Mouse (Mus musculus) liver, adult 2 months (tissue): ENCODE data around the gene Csmd2. TPM values are rescaled to one million over a fixed set of nuclear protein-coding genes. Genes with fewer than 3 reads are reported as not detected.

ENCODE experiments used
- DNase-seq: peaks from one replicate; pipeline ENCODE4 v3.0.0-alpha.2; 2011; ENCODE audit warnings: low read depth, low spot score; ENCODE audit errors: extremely low read depth
- H3K27ac ChIP-seq: fragments of 200-500 bp; replicated peaks from 2 replicates; pipeline ENCODE4 v1.5.1; 2012; ENCODE audit warnings: low read depth, mild to moderate bottlenecking, control low read depth, inconsistent platforms, low read length; ENCODE audit not compliant: insufficient read depth
- H3K27me3 ChIP-seq: fragments of 200-500 bp; 2 replicates; pipeline ENCODE4 v1.6.1; 2012; ENCODE audit warnings: mild to moderate bottlenecking, moderate library complexity, low read length, inconsistent platforms; ENCODE audit not compliant: control insufficient read depth, insufficient read depth
- H3K36me3 ChIP-seq: fragments of 200-500 bp; 2 replicates; pipeline ENCODE4 v1.6.1; 2012; ENCODE audit warnings: low read length, inconsistent platforms; ENCODE audit not compliant: control insufficient read depth, insufficient read depth
- H3K4me1 ChIP-seq: fragments of 200-500 bp; 2 replicates; pipeline ENCODE4 v1.6.1; 2011; ENCODE audit warnings: low read length; ENCODE audit not compliant: control insufficient read depth, insufficient read depth
- H3K4me3 ChIP-seq: fragments of 200-500 bp; 2 replicates; pipeline ENCODE4 v1.5.1; 2011; ENCODE audit warnings: low read depth, mild to moderate bottlenecking, control low read depth, low read length, moderate library complexity; ENCODE audit not compliant: insufficient read depth
- H3K79me2 ChIP-seq: fragments of 200-500 bp; 2 replicates; pipeline ENCODE4 v1.6.1; 2012; ENCODE audit warnings: inconsistent platforms, mild to moderate bottlenecking, low read length, moderate library complexity; ENCODE audit not compliant: control insufficient read depth, insufficient read depth
- H3K9ac ChIP-seq: fragments of 200-500 bp; 2 replicates; pipeline ENCODE4 v1.6.1; 2012; ENCODE audit warnings: low read depth, mild to moderate bottlenecking, control low read depth, inconsistent platforms, low read length
- CTCF ChIP-seq: fragments of 200-500 bp; IDR thresholded peaks from 2 replicates; pipeline ENCODE4 v1.5.1; 2011; ENCODE audit warnings: low read depth, low read length, control low read depth
- POLR2A ChIP-seq: fragments of 200-500 bp; IDR thresholded peaks from 2 replicates; pipeline ENCODE4 v1.6.1; 2011; ENCODE audit warnings: low read length, control low read depth; ENCODE audit not compliant: insufficient read depth; ENCODE audit errors: extremely low read depth
- WGBS: fragments of 180-500 bp; shearing (Covaris S2); methylation state at CpG from one replicate; pipeline ENCODE4 v1.1.7; 2018; 5-methylcytosine and 5-hydroxymethylcytosine counted together
- polyA plus RNA-seq: library from polyadenylated mRNA; depleted of rRNA; stranded (reverse); fragments of >200 nt; gene quantifications from 2 replicates; pipeline ENCODE4 v1.2.3, GENCODE M21; 2012
- total RNA-seq: library from RNA; depleted of rRNA; stranded (reverse); fragments of >200 nt; gene quantifications from 2 replicates; pipeline ENCODE4 v1.2.3, GENCODE M21; 2014

Gene Csmd2
- total and polyA plus RNA-seq, 2 experiments = not detected

DNA sequence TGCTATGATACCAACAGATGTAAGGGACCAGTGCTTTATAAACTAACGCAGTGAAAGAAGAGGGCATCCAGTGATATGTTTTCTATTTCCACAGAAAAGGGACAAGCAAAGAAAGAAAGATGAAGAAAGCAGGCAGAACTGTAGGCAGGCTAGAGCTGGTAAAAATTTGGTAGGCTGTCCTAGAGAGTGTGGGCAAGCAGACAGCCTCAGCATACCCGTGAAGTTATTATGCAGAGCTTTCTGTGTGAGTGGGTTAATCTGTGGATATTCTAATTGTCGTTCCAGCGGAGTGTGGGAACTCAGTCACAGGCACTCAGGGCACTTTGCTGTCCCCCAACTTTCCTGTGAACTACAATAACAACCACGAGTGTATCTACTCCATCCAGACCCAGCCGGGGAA, 412.4 kb downstream of the Csmd2 start:
- no peak overlapping the region for H3K27ac ChIP-seq
- TF ChIP-seq POLR2A = no peak
- no peak for TF ChIP-seq CTCF
- DNase-seq = no peak
- H3K27me3 ChIP-seq = no peaks in the 10 kb centered on the region
- H3K79me2 ChIP-seq = no peaks in the 10 kb centered on the region
- whole genome bisulfite sequencing = 81% methylated on average over 6 of the region's 6 CpGs
- no peak overlapping the region for H3K9ac ChIP-seq
- no peaks in the 10 kb centered on the region for H3K36me3 ChIP-seq
- no peaks in the 10 kb centered on the region for H3K4me1 ChIP-seq
- H3K4me3 ChIP-seq = no peak overlapping the region

DNA sequence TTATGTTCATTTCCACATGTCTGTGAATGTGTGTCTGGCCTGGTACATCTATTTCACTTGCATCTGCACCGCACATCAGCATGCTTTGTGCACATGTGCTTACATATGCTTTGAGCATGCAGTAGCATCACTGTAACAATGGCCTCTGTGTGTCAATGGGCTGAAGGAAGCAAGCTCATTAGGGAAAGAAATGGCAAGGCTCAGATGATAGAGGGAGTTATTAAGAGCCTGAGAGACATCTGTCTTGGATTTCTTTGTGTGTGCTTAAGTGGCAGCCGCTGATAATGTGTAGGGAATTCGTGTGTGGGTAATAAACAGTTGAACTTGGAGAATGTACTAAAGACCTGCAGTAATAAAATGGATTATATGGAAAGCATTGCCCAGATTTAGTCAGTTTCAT, 413.9 kb downstream of the Csmd2 start:
- H3K27me3 ChIP-seq = no peaks in the 10 kb centered on the region
- H3K79me2 ChIP-seq = no peaks in the 10 kb centered on the region
- H3K9ac ChIP-seq = no peak overlapping the region
- TF ChIP-seq POLR2A (no peak), CTCF (no peak)
- 86% methylated on average over 3 of the region's 3 CpGs for WGBS
- DNase-seq = no peak
- H3K4me1 ChIP-seq = no peaks in the 10 kb centered on the region
- no peak overlapping the region for H3K27ac ChIP-seq
- H3K36me3 ChIP-seq = no peaks in the 10 kb centered on the region
- H3K4me3 ChIP-seq = no peak overlapping the region

DNA sequence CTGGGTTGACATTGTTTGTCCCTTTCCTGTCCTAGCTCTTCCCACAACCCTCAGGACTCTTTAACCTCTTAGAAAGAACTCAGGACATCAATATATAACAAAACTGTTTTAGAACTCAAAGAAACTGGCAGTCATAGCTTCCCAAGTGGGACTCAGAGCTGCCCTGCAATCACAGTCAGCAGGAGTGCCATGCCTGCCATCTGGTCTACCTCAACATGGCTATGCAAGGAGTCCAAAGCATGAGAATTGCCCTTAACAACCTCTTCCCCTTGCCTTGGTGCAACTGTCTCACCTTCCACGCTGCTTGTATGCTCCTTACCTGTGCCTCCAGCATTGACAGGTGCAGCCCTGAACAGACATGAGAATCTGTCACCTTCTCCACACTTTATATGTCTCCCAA, 415.0 kb downstream of the Csmd2 start:
- Histone ChIP-seq H3K4me1 (no peaks in the 10 kb centered on the region), H3K79me2 (no peaks in the 10 kb centered on the region), H3K27me3 (no peaks in the 10 kb centered on the region), H3K27ac (no peak overlapping the region), H3K9ac (no peak overlapping the region), H3K4me3 (no peak overlapping the region), H3K36me3 (no peaks in the 10 kb centered on the region)
- no peak for TF ChIP-seq CTCF
- TF ChIP-seq POLR2A = no peak
- WGBS = 63% methylated on average over 1 of the region's 1 CpGs
- no peak for DNase-seq

- TF ChIP-seq POLR2A = no peak
- 0 out of 2 replicates have a peak, but pooled peaks have one; percentile 1 for TF ChIP-seq CTCF
- no peak for DNase-seq
- no peak overlapping the region for H3K27ac ChIP-seq
- 92% methylated on average over 3 of the region's 3 CpGs for WGBS
- no peak overlapping the region for H3K4me3 ChIP-seq
- no peaks in the 10 kb centered on the region for H3K27me3 ChIP-seq
- no peaks in the 10 kb centered on the region for H3K79me2 ChIP-seq
- no peaks in the 10 kb centered on the region for H3K36me3 ChIP-seq
- no peaks in the 10 kb centered on the region for H3K4me1 ChIP-seq
- H3K9ac ChIP-seq = no peak overlapping the region
These were observed 417.9 kb downstream of the Csmd2 start for GRCm38 (mm10) chr4:128405576-128405975.

- Histone ChIP-seq H3K4me1 (no peaks in the 10 kb centered on the region), H3K36me3 (no peaks in the 10 kb centered on the region), H3K79me2 (no peaks in the 10 kb centered on the region), H3K4me3 (no peak overlapping the region), H3K27me3 (no peaks in the 10 kb centered on the region), H3K27ac (no peak overlapping the region), H3K9ac (no peak overlapping the region)
- DNase-seq = no peak
- WGBS = 81% methylated on average over 9 of the region's 9 CpGs
- no peak for TF ChIP-seq POLR2A
- no peak for TF ChIP-seq CTCF
These were observed 419.6 kb downstream of the Csmd2 start for GRCm38 (mm10) chr4:128407084-128407845.

DNA sequence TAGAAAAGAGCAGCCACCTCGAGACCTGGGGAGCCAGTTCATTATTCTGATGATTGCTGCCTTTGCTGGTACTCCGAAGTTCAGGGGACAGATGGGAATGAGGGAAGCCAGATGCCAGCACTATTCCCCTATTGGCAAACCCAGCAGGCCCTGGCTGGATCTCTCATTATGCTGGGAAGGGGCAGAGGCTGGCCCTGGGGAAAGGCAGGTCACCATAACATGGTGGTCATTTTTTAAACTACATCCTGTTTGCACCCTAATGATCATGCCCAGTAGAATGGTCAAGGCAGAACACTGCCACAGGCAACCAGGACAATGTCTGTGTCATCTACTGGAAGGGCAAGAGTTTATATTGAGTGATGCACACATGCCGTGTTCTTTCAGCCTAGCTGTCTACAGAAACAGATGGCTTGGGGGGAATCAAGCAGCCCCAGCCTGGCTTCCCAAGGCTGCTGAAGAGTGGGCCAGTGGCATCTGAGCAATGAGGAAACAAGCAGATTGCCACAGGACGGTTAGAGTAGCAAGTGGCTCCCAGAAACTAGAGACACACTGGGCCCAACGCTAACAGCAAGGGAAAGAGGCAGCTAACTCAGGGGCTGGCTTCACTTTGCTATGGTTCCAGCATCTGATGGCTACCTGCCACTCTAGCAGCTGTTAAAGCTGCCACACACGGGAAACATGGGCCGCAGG, 424.4 kb downstream of the Csmd2 start:
- 76% methylated on average over 7 of the region's 7 CpGs for whole genome bisulfite sequencing
- Histone ChIP-seq H3K4me1 (no peaks in the 10 kb centered on the region), H3K36me3 (no peaks in the 10 kb centered on the region), H3K4me3 (no peak overlapping the region), H3K9ac (no peak overlapping the region), H3K27ac (no peak overlapping the region), H3K27me3 (no peaks in the 10 kb centered on the region), H3K79me2 (no peaks in the 10 kb centered on the region)
- DNase-seq = no peak
- TF ChIP-seq POLR2A (no peak), CTCF (no peak)
